Mouse (Mus musculus): ENCODE measurements around the gene Krit1. TPM values are rescaled to one million over a fixed set of nuclear protein-coding genes. Genes with fewer than 3 reads are reported as not detected.

Gene Krit1
- polyA plus RNA-seq, 1 experiment, result 56.1 TPM

Other genes with a start within 250 kb of the Krit1 start
- 18.0 and 18.5 TPM in 2 replicates for gene 1700109H08Rik, start 231.6 kb upstream of the Krit1 start, polyA plus RNA-seq (2011; ENCODE audit: insufficient read depth, insufficient read length, low read depth, missing spikeins)
- gene Pex1, start 207.1 kb upstream of the Krit1 start, polyA plus RNA-seq (2011; ENCODE audit: insufficient read depth, insufficient read length, low read depth, missing spikeins), result 23.4 and 23.7 TPM in 2 replicates
- 13.9 and 17.6 TPM in 2 replicates for gene Rbm48, start 206.6 kb upstream of the Krit1 start, polyA plus RNA-seq (2011; ENCODE audit: insufficient read depth, insufficient read length, low read depth, missing spikeins)
- not detected in 2 replicates for gene Tmbim7, start 152.0 kb upstream of the Krit1 start, polyA plus RNA-seq (2011; ENCODE audit: insufficient read depth, insufficient read length, low read depth, missing spikeins)
- gene Gatad1, start 146.0 kb upstream of the Krit1 start, polyA plus RNA-seq (2011; ENCODE audit: insufficient read depth, insufficient read length, low read depth, missing spikeins), result 146 and 151 TPM in 2 replicates
- gene Ankib1, start 259 bp upstream of the Krit1 start, polyA plus RNA-seq (2011; ENCODE audit: insufficient read depth, insufficient read length, low read depth, missing spikeins), result 17.9 and 21.1 TPM in 2 replicates
- not detected in 2 replicates for gene Lrrd1, start 42.0 kb downstream of the Krit1 start, polyA plus RNA-seq (2011; ENCODE audit: insufficient read depth, insufficient read length, low read depth, missing spikeins)
- 6.7 and 8.3 TPM in 2 replicates for gene Mterf1a, start 90.7 kb downstream of the Krit1 start, polyA plus RNA-seq (2011; ENCODE audit: insufficient read depth, insufficient read length, low read depth, missing spikeins)
- gene Akap9, start 124.9 kb downstream of the Krit1 start, polyA plus RNA-seq (2011; ENCODE audit: insufficient read depth, insufficient read length, low read depth, missing spikeins), result 32.9 and 40.8 TPM in 2 replicates